Mouse (Mus musculus) cerebellum, adult 2 months (tissue): Measurements from ENCODE around the gene Hpgd.

Experiments used
- CTCF ChIP-seq: fragments of 200-500 bp; IDR thresholded peaks from 2 replicates; pipeline ENCODE4 v1.5.1; 2011; ENCODE audit warnings: low read depth, mild to moderate bottlenecking, control low read depth, low read length, moderate library complexity, borderline replicate concordance; ENCODE audit not compliant: insufficient read depth
- POLR2A ChIP-seq: fragments of 200-500 bp; IDR thresholded peaks from 2 replicates; pipeline ENCODE4 v1.6.1; 2011; ENCODE audit warnings: low read length, control low read depth, borderline replicate concordance; ENCODE audit not compliant: insufficient read depth

GRCm38 (mm10) chr8:56252314-56252713 lies 42.1 kb upstream of the Hpgd start:
- TF ChIP-seq CTCF (no peak), POLR2A (no peak)
